Mouse (Mus musculus) embryonic stem cell, embryonic (primary cell): ENCODE measurements around the gene Pou3f3.

Source experiments
- CTCF ChIA-PET, 4 experiments: fragments of 300-600 bp in 2 of 4; fragments of 350-600 bp in 2 of 4; sonication (Branson Sonifier 250); formaldehyde crosslinking; loops; one replicate each; lab custom pipeline; 2022; ENCODE audit warnings: inconsistent platforms in 2 of 4; lab: Charles Lee
- POLR2A ChIA-PET, 4 experiments: fragments of 300-600 bp in 2 of 4; fragments of 350-600 bp in 2 of 4; sonication (Branson Sonifier 250); formaldehyde crosslinking; loops; one replicate each; lab custom pipeline; 2022; ENCODE audit warnings: antibody characterized with exemption in 4 of 4, inconsistent platforms in 1 of 4; lab: Charles Lee

Pou3f3 gene

DNA sequence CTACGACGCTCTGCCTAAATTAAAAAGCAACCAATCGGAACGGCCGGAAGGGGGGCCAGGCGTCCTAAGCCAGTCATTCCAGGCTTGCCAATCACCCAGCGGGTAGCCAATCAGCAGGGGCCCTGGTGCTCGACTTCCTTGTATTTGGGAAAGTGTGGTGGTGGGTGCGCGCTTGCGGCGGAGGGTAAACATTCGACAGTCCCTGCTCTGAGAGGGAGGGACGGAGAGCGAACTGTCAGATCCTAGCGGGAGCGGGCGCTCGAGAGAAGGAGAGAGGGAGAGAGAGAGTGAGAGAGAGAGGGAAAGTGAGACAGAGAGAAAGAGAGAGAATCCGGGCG, at the start of gene Pou3f3:
Gene Pou3f3 (plus strand): TSS at position 191 of the 338 bp plus-strand sequence.
- POLR2A ChIA-PET = interaction anchor here in 3 of 4 experiments (0.7 to 1.5 kb wide), 3 partner anchors 9 to 211 kb away, joined by 3 to 4 read pairs (median 4); no protein-coding TSS in a partner anchor
- CTCF ChIA-PET = interaction anchor here in 2 of 4 experiments (0.6 to 1.4 kb wide), 5 partner anchors 9 to 23 kb away, joined by 3 to 7 read pairs (median 4); no protein-coding TSS in a partner anchor

DNA sequence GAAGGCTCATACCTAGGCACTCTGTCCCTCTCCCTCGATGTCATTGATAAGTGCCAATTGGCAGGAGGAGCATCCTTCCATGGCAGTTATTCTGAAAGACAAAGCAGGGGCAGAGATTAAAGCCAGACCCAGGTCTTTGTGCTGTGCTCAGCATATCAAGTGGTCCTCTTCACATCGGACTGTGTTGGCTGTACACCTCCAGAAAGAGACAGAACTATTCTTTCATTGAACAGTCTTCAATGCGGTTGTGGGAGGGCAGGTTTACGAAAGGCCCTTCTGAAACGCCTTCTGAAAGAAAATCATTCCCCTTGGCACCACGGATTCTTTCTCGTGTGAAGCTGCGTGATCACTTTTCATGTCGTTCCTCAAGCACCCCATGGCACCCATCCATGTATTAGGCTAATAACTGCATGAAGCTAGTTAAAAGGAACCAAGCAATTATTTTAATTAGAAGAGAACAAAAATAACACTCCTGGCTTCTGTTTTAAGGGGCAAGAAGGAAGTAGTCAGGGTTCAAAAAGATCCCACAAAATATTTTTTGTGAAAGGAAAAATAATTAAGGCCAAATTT, 47.1 kb upstream of the Pou3f3 start:
- ChIA-PET CTCF (no interaction called here), POLR2A (no interaction called here)

DNA sequence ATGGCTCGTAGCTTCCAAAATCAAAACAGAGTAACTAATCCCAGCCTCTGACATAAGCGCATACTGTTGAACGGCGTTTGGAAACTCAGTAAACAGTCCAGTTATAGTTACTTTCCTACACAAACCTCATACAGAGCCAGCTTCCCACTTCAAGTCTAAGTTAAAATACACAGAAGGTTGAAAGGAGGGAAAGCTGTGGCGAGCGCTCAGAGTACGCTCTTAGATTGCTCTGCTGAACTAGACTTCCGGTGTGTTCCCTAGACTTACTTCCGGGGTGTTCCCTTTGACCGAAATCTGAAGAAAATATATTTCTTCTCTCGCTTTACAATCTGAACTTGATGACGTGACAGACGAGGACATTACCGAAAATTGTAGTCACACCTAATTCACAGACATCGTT, 44.1 kb upstream of the Pou3f3 start:
- ChIA-PET CTCF (no interaction called here), POLR2A (interaction anchor here in 1 of 4 experiments (0.6 kb wide), 1 partner anchor 90 kb away, joined by 3 read pairs; no protein-coding TSS in a partner anchor)

DNA sequence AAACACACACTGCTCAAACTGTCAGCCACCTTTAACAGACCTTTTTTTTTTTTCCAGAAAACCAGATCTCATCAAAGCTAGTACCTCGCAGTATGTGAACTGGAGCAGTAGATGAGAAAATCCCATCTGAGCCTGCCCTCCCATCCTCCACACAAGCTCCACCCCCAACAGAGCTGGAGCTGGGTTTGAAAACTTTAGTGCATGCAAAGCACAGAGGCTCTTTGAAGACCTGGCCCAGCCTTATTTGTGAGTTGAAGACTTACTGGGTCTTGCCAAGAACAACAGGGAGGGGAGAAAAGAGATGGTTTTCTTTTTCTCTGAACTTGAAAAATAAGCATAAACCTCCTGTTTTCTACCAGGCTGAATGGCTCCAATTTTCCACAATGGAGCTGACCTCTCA, 28.0 kb upstream of the Pou3f3 start:
- CTCF ChIA-PET = no interaction called here

DNA sequence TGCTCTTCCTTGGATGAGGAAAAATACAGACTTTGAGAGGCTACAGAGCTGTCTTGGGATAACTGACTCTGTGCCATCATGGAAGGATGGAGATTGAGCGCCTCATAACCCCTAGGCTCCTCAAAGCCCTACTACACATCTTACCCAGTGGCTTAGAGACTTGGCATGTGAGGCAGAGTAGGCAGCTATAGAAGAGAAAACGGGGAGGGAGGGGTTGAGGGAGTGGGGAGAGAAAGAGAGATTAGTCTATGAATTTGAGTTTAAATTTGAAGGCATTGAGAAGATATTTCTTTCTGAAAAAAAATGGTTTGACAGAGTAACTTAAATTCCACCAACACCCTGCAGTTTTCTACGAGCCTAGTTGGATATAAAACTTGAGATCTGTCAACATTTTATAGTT, 14.9 kb upstream of the Pou3f3 start:
- ChIA-PET POLR2A (no interaction called here), CTCF (interaction anchor here in 1 of 4 experiments (0.6 kb wide), 1 partner anchor 459 kb away, joined by 7 read pairs; no protein-coding TSS in a partner anchor)

More for the DNA sequence above, 28.0 kb upstream of the Pou3f3 start:
- POLR2A ChIA-PET = no interaction called here

DNA sequence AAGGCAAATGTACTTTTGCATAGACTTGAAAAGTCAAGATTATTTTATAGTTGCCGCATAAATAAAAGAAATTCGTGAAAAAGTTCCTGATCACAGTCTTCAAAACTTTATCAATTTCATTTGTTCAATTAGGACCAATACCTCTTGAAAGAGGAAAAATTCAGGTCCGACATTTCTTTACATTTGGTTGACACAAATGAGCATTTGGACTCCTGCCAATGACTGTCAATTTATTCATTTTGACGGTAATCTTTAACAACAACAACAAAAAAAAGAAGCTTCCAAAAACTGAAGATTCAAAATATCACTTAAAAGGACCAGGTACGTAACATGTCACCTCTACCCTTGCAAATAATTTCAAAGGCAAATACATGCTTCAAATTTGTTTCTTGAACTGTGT, 13.8 kb upstream of the Pou3f3 start:
- CTCF ChIA-PET = no interaction called here
- POLR2A ChIA-PET = no interaction called here

DNA sequence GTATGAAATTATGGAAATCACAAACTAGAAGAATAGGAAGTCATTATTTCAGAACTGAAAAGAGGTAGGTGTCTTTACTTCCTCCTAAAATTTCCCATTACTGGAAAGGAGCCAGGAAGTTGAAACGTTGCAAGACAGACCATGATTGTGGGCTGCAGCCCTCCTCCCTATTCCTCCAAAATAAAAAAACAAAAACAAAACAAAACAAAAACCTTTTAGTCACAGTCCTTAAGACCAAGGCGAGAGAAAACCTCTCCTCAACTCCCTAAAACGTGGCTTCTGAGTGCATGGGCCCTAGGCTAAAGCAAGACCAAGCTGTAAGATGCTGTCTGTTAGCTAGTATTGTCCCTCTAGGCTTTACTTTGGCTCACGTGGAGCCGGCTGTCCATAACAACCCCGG, 11.7 kb upstream of the Pou3f3 start:
- POLR2A ChIA-PET = interaction anchor here in 1 of 4 experiments (0.7 to 2.4 kb wide), 2 partner anchors 30 to 35 kb away, joined by 3 to 7 read pairs; no protein-coding TSS in a partner anchor
- CTCF ChIA-PET = interaction anchor here in 1 of 4 experiments (2.0 kb wide), 1 partner anchor 10 kb away, joined by 10 read pairs; no protein-coding TSS in a partner anchor

DNA sequence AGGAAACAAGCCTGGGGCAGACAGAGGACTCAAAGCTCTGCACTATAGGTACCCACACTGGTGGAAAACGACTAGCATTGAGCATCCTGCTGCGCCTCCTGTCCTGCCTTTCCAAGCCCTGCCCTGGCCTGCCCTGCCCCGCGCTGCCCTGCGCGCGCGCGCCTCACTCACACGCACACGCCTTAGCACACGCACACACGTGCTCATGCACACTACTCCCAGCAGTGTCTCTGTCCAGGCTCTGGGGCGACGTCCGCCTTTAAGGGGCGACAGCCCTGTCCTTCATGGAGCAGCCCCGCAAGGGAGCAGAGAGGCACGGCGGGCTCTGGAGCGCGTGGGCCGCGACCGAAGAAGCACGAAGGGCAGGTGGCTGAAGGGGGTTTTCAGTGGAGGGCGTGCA, 11.2 kb upstream of the Pou3f3 start:
- CTCF ChIA-PET = interaction anchor here in 3 of 4 experiments (0.6 to 3.1 kb wide), 10 partner anchors 10 to 1043 kb away, joined by 3 to 10 read pairs (median 4); partner anchors contain the start of gene Pou3f3 (in 1 of the 3)
- POLR2A ChIA-PET = interaction anchor here in 2 of 4 experiments (0.6 to 2.4 kb wide), 5 partner anchors 14 to 35 kb away, joined by 3 to 7 read pairs (median 3); no protein-coding TSS in a partner anchor

DNA sequence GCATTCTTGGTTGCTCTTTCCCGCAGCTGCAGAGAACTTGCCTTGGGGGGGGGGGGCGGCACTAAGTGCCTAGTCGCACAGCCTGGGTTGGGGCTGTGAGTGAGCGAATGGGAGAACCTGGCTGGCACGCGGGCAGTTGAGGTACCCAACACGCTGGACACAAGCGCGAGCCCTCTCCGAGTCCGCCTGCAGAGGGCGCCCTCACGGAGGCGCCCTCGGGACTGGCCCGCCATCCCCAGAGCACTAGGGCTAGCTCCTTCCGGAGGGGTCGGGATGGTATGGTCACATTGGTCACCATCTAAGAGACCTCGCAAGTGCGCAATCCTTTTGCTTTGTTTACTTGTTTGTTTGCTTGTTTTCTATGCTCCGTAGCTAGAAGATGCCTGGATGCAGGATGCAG, 10.8 kb upstream of the Pou3f3 start:
- POLR2A ChIA-PET = interaction anchor here in 2 of 4 experiments (0.6 to 2.4 kb wide), 4 partner anchors 13 to 29 kb away, joined by 3 to 7 read pairs (median 4); no protein-coding TSS in a partner anchor

DNA sequence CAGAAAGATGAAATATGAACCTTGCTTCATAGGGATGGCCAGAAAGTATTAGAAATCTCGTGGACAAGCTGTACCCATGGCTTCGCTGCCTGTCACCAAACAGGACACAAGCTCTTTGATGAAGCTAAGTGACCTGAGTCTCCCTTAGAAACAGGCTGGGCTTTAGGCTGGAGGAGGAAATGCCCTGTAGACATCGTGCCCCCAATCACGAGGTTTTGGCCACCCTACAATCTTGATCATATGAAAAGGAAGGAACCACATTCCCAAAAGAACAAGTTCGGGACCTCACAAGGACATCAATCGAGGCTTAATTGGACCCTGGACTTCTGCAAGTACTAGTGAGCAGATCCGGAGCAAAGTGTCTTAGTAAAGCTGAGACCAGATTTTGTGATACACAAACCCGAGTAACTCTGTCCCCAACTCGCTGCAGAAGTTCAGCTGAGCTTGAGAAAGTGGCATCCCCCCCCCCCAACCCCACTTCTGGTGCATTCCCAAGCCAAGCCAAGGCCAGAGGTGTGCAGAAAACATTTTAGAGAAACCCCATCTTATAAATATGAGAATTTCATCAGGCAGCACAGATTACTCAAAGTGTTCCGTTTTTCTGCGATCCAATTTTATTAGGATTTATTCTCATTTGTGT, 10.1 kb upstream of the Pou3f3 start:
- POLR2A ChIA-PET = interaction anchor here in 3 of 4 experiments (0.7 to 2.4 kb wide), 6 partner anchors 12 to 214 kb away, joined by 3 to 7 read pairs (median 4); no protein-coding TSS in a partner anchor
- CTCF ChIA-PET = interaction anchor here (0.6 to 3.1 kb wide), 14 partner anchors 8 to 407 kb away, joined by 3 to 15 read pairs (median 5); partner anchors contain the start of gene Pou3f3 (in 2 of the 4)

More for the DNA sequence above, 10.8 kb upstream of the Pou3f3 start:
- CTCF ChIA-PET = interaction anchor here in 3 of 4 experiments (0.6 to 3.1 kb wide), 15 partner anchors 9 to 1044 kb away, joined by 3 to 10 read pairs (median 4); partner anchors contain the start of gene Pou3f3 (in 1 of the 3)

DNA sequence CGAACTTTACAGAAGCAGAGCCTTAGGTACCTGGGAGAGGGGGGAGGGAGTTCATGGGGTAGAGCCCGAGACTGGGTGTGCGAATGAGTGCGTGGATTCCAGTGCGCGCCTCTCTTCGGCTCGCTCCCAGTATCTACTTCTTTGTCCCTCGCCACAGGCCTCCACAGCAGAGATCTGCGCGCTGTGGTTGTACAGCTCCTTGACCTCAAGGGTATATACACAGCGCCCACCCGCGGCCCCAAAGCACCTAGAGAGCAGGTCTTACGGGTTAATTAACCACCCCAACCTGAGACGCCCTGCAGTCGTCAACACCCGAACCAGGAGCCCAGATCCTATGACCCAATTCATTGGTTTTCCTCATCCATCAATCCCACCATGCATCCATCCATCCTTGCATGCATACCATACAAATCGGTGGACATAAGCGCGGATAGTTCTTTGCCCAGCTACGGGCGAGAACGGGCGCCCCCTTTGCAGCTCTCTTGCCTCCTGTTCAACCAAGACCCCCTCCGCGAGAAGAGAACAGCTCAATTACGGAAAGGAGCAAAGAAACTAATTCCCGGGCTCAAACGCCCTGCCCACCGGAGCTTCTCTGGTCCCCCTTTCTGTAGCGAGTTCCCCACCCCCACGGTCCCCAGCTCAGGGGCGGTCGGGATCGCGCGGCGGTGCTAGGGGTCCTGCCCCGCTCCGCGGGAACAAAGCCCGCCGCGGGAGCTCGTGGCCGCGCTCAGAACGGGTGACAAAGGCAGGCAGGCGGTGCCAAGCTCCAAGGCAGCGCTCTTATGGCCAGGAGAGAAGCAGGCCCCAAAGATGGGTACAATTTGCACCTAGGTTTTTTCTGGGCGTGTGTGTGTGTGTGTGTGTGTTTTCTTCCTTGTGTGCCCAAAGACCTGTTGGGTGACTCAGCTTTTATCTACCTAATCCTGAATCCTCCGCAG, 9.1 kb upstream of the Pou3f3 start:
- ChIA-PET CTCF (interaction anchor here (0.5 to 3.1 kb wide), 7 partner anchors 8 to 1033 kb away, joined by 3 to 9 read pairs (median 4); partner anchors contain the start of gene Pou3f3 (in 1 of the 4)), POLR2A (interaction anchor here (0.8 to 2.4 kb wide), 9 partner anchors 9 to 27 kb away, joined by 3 to 7 read pairs (median 4); partner anchors contain the start of gene Pou3f3 (in 2 of the 4))

DNA sequence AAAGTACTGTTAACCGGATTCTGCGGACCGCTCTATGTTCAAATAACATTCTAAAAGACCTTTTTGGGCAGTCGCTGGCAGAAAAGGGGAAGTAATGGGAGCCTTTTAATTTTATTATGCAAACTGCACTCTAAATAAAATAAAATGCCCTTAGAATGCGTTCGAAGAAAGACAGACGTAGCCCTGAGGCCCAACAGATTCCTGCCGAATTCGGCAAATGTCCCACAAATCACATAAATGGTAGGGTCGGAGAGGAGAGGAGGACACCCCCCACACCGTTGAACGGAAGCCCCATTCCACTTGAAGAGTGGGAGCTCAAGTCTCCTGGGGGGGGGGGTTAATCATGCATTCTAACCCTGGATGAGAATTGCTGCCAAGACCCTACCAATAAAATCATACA, 8.3 kb upstream of the Pou3f3 start:
- ChIA-PET CTCF (interaction anchor here in 3 of 4 experiments (0.5 to 3.1 kb wide), 5 partner anchors 8 to 526 kb away, joined by 3 to 9 read pairs (median 4); no protein-coding TSS in a partner anchor), POLR2A (interaction anchor here (0.9 to 1.5 kb wide), 5 partner anchors 8 to 26 kb away, joined by 3 to 4 read pairs (median 4); partner anchors contain the start of gene Pou3f3 (in 2 of the 4))

DNA sequence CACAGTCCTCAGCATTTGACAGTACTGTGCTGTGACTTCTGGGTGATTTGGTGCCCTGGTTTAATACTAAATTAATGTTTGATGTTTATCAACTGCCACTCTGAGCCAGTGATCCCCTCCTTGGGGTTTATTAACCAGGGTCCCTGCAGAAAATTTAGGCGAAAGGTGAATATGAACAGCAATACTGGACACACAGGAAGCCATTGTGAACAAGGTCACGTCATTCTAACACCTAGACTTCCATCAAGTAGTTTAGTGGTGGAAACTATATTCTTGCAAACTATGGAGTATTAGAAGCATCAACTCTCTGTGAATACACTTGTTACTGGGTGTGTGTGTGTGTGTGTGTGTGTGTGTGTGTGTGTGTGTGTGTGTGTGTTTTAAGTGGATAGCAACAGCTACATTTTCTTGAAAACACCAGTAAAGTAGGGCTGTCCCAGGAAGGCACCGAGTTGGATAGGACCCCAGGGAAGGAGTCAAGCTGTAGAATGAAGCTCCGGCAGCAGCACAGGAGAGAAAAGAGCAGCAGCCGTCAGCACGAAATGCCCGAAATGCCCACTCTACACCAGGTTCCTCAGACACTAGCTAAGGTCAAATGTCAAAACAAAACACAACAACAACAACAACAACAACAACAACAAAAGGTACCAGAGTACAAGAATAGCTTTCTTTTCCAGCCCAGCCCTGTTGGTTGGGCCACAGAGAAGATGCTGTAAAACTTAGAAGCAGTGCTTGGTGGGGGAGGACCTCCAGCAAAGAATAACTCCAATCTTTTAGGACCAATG, 7.6 kb upstream of the Pou3f3 start:
- ChIA-PET CTCF (no interaction called here), POLR2A (interaction anchor here in 1 of 4 experiments (0.6 kb wide), 1 partner anchor 415 kb away, joined by 3 read pairs; no protein-coding TSS in a partner anchor)

DNA sequence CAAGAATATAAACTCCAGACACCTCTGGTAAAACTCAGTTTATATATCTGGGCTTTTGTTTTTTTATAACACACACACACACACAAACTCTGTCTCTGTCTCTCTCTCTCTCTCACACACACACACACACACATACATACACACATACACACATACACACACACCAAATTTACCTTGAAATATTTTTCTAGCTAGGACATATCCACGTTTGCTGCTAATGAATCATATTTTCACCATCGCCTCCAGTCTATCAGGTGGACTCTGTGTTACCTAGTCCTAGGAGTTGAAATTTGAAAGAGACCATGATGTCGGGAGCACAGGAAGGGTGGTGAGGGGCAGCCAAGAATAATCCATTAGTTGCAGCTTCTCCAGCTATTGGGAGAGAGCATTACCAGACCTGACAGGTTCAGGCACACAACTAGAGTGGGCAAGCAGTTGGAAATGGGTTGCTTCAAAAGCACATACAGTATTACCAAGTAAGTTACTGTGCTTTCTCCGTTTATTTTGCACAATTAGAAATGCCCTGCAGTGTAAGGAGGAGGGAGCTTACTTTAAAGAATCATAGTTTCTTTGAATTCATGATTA, 6.9 kb upstream of the Pou3f3 start:
- CTCF ChIA-PET = no interaction called here

DNA sequence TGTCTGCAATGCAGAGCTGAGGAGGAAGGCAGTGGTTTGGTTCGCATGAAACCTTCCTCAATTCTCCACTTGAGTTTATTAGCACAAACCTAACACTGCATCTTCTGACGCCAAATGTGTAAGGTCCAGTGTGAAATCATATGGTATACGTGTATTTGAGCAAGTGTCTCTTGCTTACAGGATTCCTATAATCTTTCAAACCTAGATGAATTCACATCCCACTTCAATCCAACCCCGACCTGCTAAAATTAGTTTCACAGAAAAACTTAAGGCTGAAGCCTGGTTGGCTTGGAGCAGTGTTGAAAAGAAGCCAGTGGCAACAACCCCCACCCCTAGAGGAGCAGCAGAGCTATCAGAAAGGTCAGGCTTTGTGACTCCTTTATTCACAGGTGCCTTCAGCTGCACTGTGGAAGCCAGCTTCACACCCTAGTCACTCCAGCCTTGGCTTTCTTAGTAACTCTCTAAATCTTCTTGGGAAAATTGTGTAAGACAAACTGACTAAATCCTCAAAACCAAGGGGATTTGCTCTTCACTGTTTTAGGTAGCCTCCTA, 5.5 kb upstream of the Pou3f3 start:
- CTCF ChIA-PET = interaction anchor here in 2 of 4 experiments (0.8 to 1.1 kb wide), 2 partner anchors 23 to 148 kb away, joined by 5 to 7 read pairs; no protein-coding TSS in a partner anchor
- POLR2A ChIA-PET = interaction anchor here in 1 of 4 experiments (0.7 kb wide), 1 partner anchor 576 kb away, joined by 3 read pairs; no protein-coding TSS in a partner anchor

More for the DNA sequence above, 6.9 kb upstream of the Pou3f3 start:
- POLR2A ChIA-PET = interaction anchor here in 1 of 4 experiments (0.6 kb wide), 1 partner anchor 414 kb away, joined by 3 read pairs; no protein-coding TSS in a partner anchor
